Mouse (Mus musculus): Measurements from ENCODE around the gene Cald1. TPM values are rescaled to one million over a fixed set of nuclear protein-coding genes. Genes with fewer than 3 reads are reported as not detected.

The Cald1 gene
- polyA plus RNA-seq, 1 experiment, result 93.3 TPM

DNA sequence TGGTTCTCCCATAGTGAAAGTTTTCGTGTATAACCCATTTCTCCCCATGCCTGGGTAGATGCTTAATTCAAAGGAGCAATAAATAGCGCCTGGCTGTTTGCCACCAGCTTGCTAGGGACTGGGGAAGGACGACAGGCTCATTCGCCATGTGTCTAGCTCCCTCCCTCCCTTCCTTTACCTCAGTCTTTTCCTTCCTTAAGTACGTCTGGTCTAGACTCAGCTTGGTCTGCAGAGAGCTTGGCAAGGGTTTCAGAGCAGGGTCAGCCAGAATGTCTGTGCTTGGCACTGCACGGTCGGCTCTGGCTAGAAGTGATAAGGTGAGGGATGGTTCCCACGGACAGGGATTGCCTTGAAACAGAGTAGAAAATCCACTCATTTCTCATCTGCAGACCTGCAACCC, 62.4 kb downstream of the Cald1 start:
- WGBS, result 15% methylated on average over 8 of the region's 8 CpGs
- H3K4me1 ChIP-seq (ENCODE audit: control insufficient read depth, insufficient read depth, low read length), result peaks cover 1% of the 10 kb centered on the region; the same call in 1 of the 2 replicates
- no peak overlapping the region for H3K27ac ChIP-seq (ENCODE audit: control insufficient read depth, insufficient read depth, low read depth, low read length, poor library complexity)
- no peak for TF ChIP-seq POLR2A (IDR thresholded peaks at IDR 0.05; ENCODE audit: borderline replicate concordance, control insufficient read depth, low read depth, low read length)
- no peak for TF ChIP-seq CTCF (IDR thresholded peaks at IDR 0.05; ENCODE audit: control insufficient read depth, insufficient read depth, low read length)
- H3K4me3 ChIP-seq (replicated peaks; ENCODE audit: control insufficient read depth, low read depth, low read length), result no peak overlapping the region

- no peak overlapping the region for H3K4me3 ChIP-seq (replicated peaks; ENCODE audit: control insufficient read depth, low read depth, low read length)
- H3K27ac ChIP-seq (ENCODE audit: control insufficient read depth, insufficient read depth, low read depth, low read length, poor library complexity), result no peak overlapping the region
- H3K4me1 ChIP-seq (ENCODE audit: control insufficient read depth, insufficient read depth, low read length), result peaks cover 1% of the 10 kb centered on the region; the same call in 1 of the 2 replicates
- 73% methylated on average over 6 of the region's 6 CpGs for WGBS
- no peak for TF ChIP-seq POLR2A (IDR thresholded peaks at IDR 0.05; ENCODE audit: borderline replicate concordance, control insufficient read depth, low read depth, low read length)
- no peak for TF ChIP-seq CTCF (IDR thresholded peaks at IDR 0.05; ENCODE audit: control insufficient read depth, insufficient read depth, low read length)
Observed at GRCm38 (mm10) chr6:34662626-34663025, 64.3 kb downstream of the Cald1 start.

GRCm38 (mm10) chr6:34664291-34664690, 66.0 kb downstream of the Cald1 start:
- 60% methylated on average over 4 of the region's 4 CpGs for WGBS
- TF ChIP-seq POLR2A (IDR thresholded peaks at IDR 0.05; ENCODE audit: borderline replicate concordance, control insufficient read depth, low read depth, low read length) (no peak), CTCF (IDR thresholded peaks at IDR 0.05; ENCODE audit: control insufficient read depth, insufficient read depth, low read length) (no peak)
- peaks cover 1% of the 10 kb centered on the region; the same call in 1 of the 2 replicates for H3K4me1 ChIP-seq (ENCODE audit: control insufficient read depth, insufficient read depth, low read length)
- no peak overlapping the region for H3K4me3 ChIP-seq (replicated peaks; ENCODE audit: control insufficient read depth, low read depth, low read length)
- no peak overlapping the region for H3K27ac ChIP-seq (ENCODE audit: control insufficient read depth, insufficient read depth, low read depth, low read length, poor library complexity)

DNA sequence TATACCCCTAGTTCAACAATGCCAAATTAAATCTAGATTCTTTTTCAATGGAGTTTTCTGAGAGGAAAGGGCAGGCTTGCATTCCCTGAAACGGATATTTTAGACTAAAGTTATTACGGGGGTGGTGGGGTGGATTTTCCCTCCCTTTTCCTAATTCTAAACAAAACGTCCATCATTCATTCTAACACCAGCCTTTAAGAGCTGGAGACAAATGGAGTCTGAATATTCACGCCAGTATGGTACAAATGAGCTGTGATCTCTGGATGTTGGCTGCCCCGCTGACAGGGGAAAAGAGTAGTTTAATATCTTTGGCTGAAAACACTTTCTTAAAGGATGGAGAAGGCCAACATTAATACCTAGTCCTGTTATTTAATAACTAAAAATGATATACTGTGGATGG, 66.4 kb downstream of the Cald1 start:
- no peak overlapping the region for H3K27ac ChIP-seq (ENCODE audit: control insufficient read depth, insufficient read depth, low read depth, low read length, poor library complexity)
- whole genome bisulfite sequencing, result 72% methylated on average over 5 of the region's 5 CpGs
- H3K4me3 ChIP-seq (replicated peaks; ENCODE audit: control insufficient read depth, low read depth, low read length), result no peak overlapping the region
- peaks cover 1% of the 10 kb centered on the region; the same call in 1 of the 2 replicates for H3K4me1 ChIP-seq (ENCODE audit: control insufficient read depth, insufficient read depth, low read length)
- TF ChIP-seq CTCF (IDR thresholded peaks at IDR 0.05; ENCODE audit: control insufficient read depth, insufficient read depth, low read length) (no peak), POLR2A (IDR thresholded peaks at IDR 0.05; ENCODE audit: borderline replicate concordance, control insufficient read depth, low read depth, low read length) (no peak)

GRCm38 (mm10) chr6:34668739-34669254, 70.5 kb downstream of the Cald1 start:
- WGBS, result 76% methylated on average over 5 of the region's 5 CpGs
- Histone ChIP-seq H3K4me3 (replicated peaks; ENCODE audit: control insufficient read depth, low read depth, low read length) (no peak overlapping the region), H3K4me1 (ENCODE audit: control insufficient read depth, insufficient read depth, low read length) (no peaks in the 10 kb centered on the region), H3K27ac (ENCODE audit: control insufficient read depth, insufficient read depth, low read depth, low read length, poor library complexity) (no peak overlapping the region)
- TF ChIP-seq POLR2A (IDR thresholded peaks at IDR 0.05; ENCODE audit: borderline replicate concordance, control insufficient read depth, low read depth, low read length), result no peak
- no peak for TF ChIP-seq CTCF (IDR thresholded peaks at IDR 0.05; ENCODE audit: control insufficient read depth, insufficient read depth, low read length)

GRCm38 (mm10) chr6:34671355-34671754, 73.1 kb downstream of the Cald1 start:
- no peaks in the 10 kb centered on the region for H3K4me1 ChIP-seq (ENCODE audit: control insufficient read depth, insufficient read depth, low read length)
- WGBS, result 80% methylated on average over 1 of the region's 1 CpGs
- H3K4me3 ChIP-seq (replicated peaks; ENCODE audit: control insufficient read depth, low read depth, low read length), result no peak overlapping the region
- no peak overlapping the region for H3K27ac ChIP-seq (ENCODE audit: control insufficient read depth, insufficient read depth, low read depth, low read length, poor library complexity)
- TF ChIP-seq POLR2A (IDR thresholded peaks at IDR 0.05; ENCODE audit: borderline replicate concordance, control insufficient read depth, low read depth, low read length) (no peak), CTCF (IDR thresholded peaks at IDR 0.05; ENCODE audit: control insufficient read depth, insufficient read depth, low read length) (no peak)

DNA sequence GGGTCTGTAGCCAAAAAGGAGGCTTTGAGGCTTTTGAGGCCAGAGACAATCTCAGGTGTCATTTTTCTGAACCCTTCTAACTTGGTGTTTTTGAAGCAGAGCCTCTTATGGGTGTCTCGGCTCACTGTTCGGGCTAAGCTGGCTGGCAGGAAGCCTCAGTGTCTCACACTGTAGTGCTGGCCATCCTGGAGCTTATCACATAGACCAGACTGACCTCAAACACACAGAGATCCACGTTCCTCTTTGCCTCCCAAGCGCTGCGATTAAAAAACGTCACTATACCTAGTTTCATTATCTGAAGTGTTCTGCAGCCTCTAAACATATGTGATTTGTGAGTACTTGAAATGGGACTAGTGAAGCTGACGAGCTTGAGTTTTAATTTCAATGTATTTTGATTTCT, 76.1 kb downstream of the Cald1 start:
- 8% methylated on average over 7 of the region's 7 CpGs for WGBS
- TF ChIP-seq CTCF (IDR thresholded peaks at IDR 0.05; ENCODE audit: control insufficient read depth, insufficient read depth, low read length) (no peak), POLR2A (IDR thresholded peaks at IDR 0.05; ENCODE audit: borderline replicate concordance, control insufficient read depth, low read depth, low read length) (no peak)
- H3K27ac ChIP-seq (ENCODE audit: control insufficient read depth, insufficient read depth, low read depth, low read length, poor library complexity), result no peak overlapping the region
- no peak overlapping the region for H3K4me3 ChIP-seq (replicated peaks; ENCODE audit: control insufficient read depth, low read depth, low read length)
- no peaks in the 10 kb centered on the region for H3K4me1 ChIP-seq (ENCODE audit: control insufficient read depth, insufficient read depth, low read length)

DNA sequence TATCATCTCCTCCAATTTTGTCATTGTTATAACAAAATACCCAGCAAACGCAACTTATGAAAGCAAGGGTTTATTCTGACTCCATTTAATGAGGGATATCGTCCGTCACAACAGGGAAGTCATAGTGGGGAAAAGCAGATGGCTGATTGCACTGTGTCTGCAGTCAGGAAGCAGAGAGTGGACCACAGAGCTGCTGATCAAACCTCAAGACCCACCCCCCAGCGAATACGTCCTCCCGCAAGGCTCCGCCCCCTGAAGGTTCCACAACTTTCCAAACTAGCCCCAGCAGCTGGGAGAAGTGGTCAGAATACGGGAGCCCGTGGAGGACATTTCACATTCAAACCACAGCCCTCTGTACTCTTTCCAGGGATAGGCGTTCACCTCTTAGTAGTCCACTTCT, 76.6 kb downstream of the Cald1 start:
- WGBS, result 19% methylated on average over 10 of the region's 10 CpGs

DNA sequence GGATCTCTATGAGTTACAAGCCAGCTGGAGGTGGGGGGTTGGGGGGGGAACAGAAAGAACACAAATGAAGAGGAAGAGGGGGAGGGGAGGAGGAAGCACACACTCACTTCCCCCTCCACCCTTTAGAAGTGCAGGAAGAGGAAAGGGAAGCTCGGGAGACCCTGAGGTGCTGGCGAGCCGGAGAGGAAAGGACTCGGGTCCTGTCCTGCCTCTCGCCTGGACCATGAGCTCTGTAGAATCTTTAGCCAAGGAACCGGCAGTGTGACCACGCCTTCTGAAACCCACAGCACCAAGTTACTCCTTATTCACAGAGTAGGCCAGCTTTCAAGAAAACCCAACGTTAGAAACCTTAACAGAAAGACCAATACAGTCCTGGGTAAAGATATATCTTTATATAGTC, 83.8 kb downstream of the Cald1 start:
- Histone ChIP-seq H3K27ac (ENCODE audit: control insufficient read depth, insufficient read depth, low read depth, low read length, poor library complexity) (no peak overlapping the region), H3K4me3 (replicated peaks; ENCODE audit: control insufficient read depth, low read depth, low read length) (no peak overlapping the region), H3K4me1 (ENCODE audit: control insufficient read depth, insufficient read depth, low read length) (no peaks in the 10 kb centered on the region)
- 19% methylated on average over 8 of the region's 8 CpGs for WGBS
- TF ChIP-seq CTCF (IDR thresholded peaks at IDR 0.05; ENCODE audit: control insufficient read depth, insufficient read depth, low read length), result no peak
- no peak for TF ChIP-seq POLR2A (IDR thresholded peaks at IDR 0.05; ENCODE audit: borderline replicate concordance, control insufficient read depth, low read depth, low read length)

More for the DNA sequence above, 76.6 kb downstream of the Cald1 start:
- no peak for TF ChIP-seq POLR2A (IDR thresholded peaks at IDR 0.05; ENCODE audit: borderline replicate concordance, control insufficient read depth, low read depth, low read length)
- Histone ChIP-seq H3K4me3 (replicated peaks; ENCODE audit: control insufficient read depth, low read depth, low read length) (no peak overlapping the region), H3K27ac (ENCODE audit: control insufficient read depth, insufficient read depth, low read depth, low read length, poor library complexity) (no peak overlapping the region), H3K4me1 (ENCODE audit: control insufficient read depth, insufficient read depth, low read length) (no peaks in the 10 kb centered on the region)
